Mouse (Mus musculus): ENCODE measurements around the gene Micu2.
"Not testable (repeated sequence)": the region's sequence is repeated elsewhere in the genome, so short reads cannot be mapped to it uniquely, and the experiment has no call there.

DNA sequence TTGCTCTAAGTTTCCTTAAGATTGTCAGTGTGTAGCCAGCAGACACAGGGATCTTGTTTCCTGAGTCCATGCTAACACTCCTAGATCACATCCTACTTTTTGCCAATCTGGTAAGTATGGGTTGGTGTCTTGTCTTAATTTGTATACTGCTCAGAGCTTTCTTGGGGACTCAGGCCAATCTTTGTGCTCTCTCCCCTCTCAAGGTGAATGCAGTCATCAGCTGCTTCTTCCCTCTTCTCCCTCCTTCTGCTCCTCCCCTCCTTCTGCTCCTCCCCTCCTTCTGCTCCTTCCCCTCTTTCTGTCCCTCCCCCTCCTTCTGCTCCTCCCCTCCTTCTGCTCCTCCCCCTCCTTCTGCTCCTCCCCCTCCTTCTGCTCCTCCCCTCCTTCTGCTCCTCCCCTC is 87.3 kb downstream of the Micu2 start:
- TF ChIP-seq EP300, CTCF (IDR thresholded peaks at IDR 0.05; ENCODE audit: low read depth): not testable (repeated sequence)

All from liver, embryonic 14.5 days (tissue).